Mouse (Mus musculus) mesoderm, embryonic 11.5 days (tissue): Measurements from ENCODE around the gene Ankrd24.
"Not testable (repeated sequence)": the region's sequence is repeated elsewhere in the genome, so short reads cannot be mapped to it uniquely, and the experiment has no call there.

Experiments
- DNase-seq: peaks from one replicate; pipeline ENCODE4 v3.0.0-alpha.2; 2012; ENCODE audit warnings: low read depth, low spot score

Ankrd24 gene

GRCm38 (mm10) chr10:81605666-81605973 is 22.7 kb upstream of the Ankrd24 start:
- no peak for DNase-seq

- DNase-seq: peak; percentile 97
Measured at GRCm38 (mm10) chr10:81605974-81606751, 22.2 kb upstream of the Ankrd24 start, which contains the start of gene BC025920. BC025920 (plus strand) TSS chr10:81606270.

DNA sequence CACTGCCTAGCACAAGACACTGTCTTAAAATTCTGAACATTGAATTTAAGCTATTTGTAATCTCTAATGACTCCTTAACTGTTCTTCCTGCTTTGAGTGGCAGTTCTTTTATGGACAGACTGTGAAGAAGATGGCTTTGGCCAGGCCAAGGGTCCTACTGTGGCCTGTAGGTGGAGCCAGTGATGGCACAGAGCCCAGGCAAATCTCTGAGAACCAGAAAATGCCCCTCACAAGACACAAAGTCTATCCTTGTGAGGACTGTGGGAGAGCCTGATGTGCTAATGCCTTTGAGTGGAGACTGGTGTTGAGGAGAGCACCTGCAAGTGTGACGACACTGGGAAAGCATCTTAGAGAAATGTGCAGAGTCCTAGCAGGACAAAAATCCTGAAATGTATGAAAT is 20.0 kb upstream of the Ankrd24 start:
- DNase-seq: no peak

- DNase-seq: no peak
Measured at GRCm38 (mm10) chr10:81612779-81613178, 15.6 kb upstream of the Ankrd24 start.

- DNase-seq: peak; percentile 64
Measured at GRCm38 (mm10) chr10:81615486-81615885, 12.9 kb upstream of the Ankrd24 start.

GRCm38 (mm10) chr10:81619976-81620375 is 8.4 kb upstream of the Ankrd24 start:
- no peak for DNase-seq

DNA sequence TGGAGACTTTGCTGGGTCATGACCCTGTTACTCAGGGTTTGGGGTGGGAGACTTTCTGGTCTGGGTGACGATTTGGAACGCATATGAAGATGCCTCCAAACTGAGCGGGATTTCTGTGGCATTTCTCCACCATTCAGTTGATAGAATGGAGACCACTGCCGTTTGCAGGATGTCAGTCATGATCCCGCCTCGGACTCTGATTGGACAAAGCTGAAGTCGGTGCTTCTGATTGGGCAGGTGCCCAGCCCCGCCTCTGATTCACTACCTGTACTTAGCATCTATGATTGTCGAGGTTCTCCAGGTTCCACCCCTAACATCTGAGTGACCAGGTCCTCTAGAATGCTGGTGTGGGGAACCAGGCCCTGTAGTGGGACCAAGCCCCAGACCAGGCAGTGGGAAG is 7.6 kb upstream of the Ankrd24 start:
- no peak for DNase-seq

DNA sequence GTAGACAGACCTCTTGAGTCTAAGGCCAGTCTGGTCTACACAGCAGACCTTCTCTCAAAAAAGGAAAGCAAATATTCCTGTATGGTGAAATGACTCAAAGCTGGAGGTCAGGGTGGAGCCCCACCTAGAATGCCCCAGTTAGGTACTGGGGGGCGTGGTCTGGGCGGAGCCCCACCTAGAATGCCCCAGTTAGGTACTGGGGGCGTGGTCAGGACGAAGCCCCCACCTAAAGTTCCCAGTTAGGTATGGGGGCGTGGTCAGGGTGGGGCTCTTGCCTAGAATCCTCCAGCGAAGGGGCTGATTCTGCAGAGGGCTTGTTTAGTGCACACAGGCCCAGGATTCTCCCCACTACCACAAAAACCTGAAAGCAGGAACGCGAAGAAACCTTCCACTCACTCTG is 4.9 kb upstream of the Ankrd24 start:
- no peak for DNase-seq

DNA sequence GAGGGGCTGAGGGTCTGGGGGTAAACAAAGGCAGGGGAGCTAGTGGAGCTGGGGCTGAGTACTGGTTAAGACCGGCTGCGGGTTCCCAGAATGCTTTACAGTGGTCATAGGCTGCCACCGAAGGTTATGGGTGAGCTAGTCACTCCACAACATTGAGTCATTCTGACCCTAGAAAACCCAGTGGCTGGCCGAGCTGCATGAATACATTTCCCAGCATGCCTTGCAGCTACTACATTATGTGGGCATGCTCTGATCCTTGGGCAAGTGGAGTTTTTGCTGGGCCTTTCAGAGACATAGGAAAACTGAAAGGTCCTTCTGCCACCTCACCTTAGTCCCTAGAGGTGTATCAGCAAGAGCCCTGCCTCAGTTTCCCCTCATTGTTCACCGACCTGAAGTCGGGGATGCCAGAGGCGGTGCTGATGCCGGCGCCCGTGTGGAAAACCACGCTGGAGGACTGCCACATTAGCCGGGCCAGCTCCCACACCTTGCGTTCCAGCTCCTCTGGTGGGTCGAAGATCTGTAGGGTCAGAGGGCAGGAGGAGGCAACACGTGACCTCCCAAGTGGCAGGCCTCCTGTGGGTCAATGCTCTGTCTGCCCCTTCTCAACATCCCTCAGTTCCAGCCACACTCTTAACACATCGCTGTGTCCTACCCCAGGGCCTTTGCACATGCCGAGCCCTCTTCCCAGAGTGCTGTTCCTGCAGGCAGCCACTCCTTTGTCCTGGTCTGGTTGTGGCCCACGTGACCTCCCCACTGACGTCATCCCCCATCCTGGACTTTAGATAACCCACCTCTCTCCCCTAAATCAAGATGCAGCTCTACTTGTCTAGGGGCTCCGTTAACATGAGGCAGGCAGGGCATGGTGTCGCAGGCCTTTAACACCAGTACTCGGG is 2.0 kb upstream of the Ankrd24 start:
- DNase-seq: no peak

DNA sequence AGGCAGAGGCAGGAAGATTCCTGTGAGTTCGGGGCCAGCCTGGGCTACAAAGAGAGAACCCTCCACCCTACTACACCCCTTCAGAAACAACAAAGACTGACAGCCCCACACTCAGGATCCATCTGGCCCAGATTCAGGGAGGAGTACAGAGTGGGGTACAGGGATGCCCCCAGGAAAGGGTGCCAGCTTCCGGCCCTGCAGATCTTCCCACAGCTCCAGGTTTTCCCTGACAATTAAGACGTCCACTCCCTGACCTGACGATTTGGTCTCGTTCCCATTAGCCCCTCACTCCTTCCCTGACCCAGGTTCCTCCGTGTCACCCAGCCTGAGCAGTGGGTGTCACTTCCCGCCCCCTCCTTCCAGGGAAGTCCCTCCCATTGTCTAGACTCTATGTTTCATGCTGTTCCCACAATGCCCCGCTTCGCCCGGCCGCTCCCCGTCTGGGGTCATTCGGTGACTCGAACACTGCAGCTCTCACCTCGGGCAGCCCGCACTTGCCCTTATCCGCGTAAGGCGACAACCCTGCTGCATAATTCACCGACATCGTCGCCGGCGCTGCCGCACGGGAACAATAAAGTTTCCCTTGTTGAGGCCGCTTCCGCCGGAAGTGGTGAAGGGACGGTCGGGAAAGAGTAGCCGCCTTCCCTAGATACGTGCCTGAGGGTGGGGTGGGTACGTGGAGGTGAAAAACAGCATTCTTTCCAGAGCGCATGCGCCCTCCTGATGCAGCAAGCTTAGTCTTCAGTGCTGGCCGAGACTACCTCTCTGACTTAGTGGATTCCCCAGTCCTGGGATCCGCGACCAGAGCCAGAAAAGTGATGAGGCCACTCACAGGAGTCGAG is 1.1 kb upstream of the Ankrd24 start, which contains the start of gene Sirt6:
TSS of gene Sirt6 (minus strand) at position 804 of the 842 bp plus-strand sequence.
- DNase-seq: peak; percentile 95

DNA sequence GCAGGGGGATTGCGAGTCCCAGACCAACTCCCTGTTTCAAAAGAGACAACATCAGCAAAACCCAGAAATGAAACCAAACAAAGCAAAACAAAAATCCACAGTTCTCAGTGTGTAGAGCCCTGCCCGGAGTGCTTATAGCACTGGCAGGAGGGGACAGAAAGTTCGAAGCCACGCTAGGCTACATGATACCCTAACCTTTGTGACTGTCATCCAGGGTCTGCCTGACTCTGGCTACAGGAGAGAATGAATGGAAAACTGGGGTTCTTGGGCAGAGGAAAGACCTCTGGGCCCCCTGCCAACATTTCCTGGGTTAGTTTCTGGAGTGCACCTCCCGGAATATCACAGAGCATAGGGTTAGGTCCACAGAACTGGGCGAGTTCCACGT is 512 bp upstream of the Ankrd24 start:
- no peak for DNase-seq

GRCm38 (mm10) chr10:81633253-81634099 is 5.1 kb downstream of the Ankrd24 start:
- DNase-seq: peak; percentile 91

DNA sequence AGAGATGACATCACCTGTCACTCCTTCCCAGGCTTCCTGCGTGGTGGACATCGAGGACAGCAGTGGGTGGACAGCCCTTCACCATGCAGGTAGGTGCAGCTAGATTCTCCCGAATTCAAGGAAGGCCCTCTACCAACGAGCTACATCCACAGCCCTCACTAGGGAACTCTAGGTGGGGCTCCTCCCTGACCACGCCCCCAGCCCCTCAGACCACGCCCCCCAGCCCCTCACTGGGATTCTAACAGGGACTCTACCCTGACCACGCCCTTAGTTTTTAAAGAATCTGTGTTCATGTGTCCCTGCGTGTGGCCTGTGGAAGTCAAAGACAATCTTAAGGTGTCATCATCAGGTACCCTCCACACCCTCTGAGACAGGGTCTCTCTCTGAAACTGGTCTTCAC is 8.0 kb downstream of the Ankrd24 start:
- DNase-seq: no peak

DNA sequence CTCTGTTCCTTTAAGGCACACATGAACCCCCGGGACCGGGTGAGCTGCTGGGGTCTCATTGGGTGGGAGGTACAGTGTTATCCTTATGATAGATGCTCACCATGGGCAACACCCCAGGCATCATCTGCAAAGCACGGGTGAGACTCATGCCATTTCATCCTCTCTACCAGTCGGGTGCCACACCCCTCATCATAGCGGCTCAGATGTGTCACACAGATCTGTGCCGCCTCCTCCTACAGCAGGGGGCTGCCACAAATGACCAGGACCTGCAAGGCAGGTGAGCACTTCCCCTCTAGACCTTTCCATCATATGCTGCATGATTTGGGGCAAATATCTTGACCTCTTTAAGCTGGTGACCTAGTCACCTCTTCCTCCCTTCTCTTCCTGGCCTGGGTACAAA is 9.8 kb downstream of the Ankrd24 start:
- DNase-seq: no peak

GRCm38 (mm10) chr10:81640825-81641224 is 12.5 kb downstream of the Ankrd24 start:
- not testable (repeated sequence) for DNase-seq

GRCm38 (mm10) chr10:81641566-81641965 is 13.2 kb downstream of the Ankrd24 start:
- DNase-seq: no peak

DNA sequence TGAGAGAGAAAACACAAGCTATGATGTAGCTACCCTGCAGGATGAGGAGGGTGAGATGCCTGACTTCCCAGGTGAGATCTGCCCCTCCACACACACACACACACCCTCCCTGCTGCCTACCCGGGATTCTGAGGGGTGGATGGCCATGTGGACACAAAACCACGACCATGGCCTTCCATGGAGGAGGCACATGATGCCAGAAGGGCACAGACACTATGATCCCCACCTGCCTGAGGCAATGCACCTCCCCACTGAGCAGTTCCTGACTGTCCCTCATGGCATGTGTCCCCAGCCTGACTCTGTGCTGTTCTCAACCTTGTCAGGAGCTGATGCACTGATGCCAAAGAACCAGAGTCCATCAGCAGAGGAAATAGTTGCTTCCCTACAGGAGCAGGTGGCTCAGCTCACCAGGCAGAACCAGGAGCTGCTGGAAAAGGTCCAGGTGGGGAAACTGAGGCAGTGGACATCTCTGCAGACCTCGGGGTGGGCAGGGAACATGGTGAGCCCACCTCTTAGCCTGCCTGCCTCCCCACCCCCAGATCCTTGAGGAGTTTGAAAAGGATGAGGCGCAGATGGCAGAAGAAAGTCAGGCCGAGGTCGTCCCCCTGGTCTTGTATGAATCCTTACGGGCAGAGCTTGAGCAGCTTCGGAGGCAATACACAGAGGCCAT is 13.8 kb downstream of the Ankrd24 start:
- DNase-seq: no peak

- no peak for DNase-seq
Measured at GRCm38 (mm10) chr10:81642648-81643448, 14.5 kb downstream of the Ankrd24 start.

- peak; percentile 97 for DNase-seq
Measured at GRCm38 (mm10) chr10:81643449-81644055, 15.2 kb downstream of the Ankrd24 start.
